Mouse (Mus musculus) ES-E14 (cell line): ENCODE measurements at regions not wholly inside any gene's neighbourhood (a gene's known extent, or its start where the extent isn't known, plus 50 kb on each side); places are given as distances from the start of the nearest gene placed in this dataset.

ENCODE experiments used
- DNase-seq: peaks from one replicate; pipeline ENCODE4 v3.0.0-alpha.2; 2013; ENCODE audit warnings: low read depth, low spot score
- H3K27ac ChIP-seq: 2 replicates; pipeline ENCODE4 v1.5.1; 2012; ENCODE audit warnings: low read depth, mild to moderate bottlenecking, low read length, moderate library complexity, mixed read lengths; ENCODE audit not compliant: poor library complexity, insufficient read depth, severe bottlenecking
- H3K36me3 ChIP-seq: 2 replicates; pipeline ENCODE4 v1.6.1; 2012; ENCODE audit warnings: mild to moderate bottlenecking, low read length, moderate library complexity, mixed read lengths; ENCODE audit not compliant: control insufficient read depth, poor library complexity, insufficient read depth, severe bottlenecking
- H3K4me1 ChIP-seq, 2 experiments: fragments of 150-350 bp in 1 of 2; sonication (generic) in 1 of 2; 2 replicates each; pipeline ENCODE4 v1.6.1; 2012; ENCODE audit warnings: low read length in 2 of 2, mild to moderate bottlenecking in 1 of 2, mixed read lengths in 1 of 2; ENCODE audit not compliant: control insufficient read depth in 2 of 2, insufficient read depth in 2 of 2, poor library complexity in 1 of 2
- H3K4me3 ChIP-seq, 2 experiments: fragments of 150-350 bp in 1 of 2; sonication (generic) in 1 of 2; 2 replicates each; pipeline ENCODE4 v1.5.1; 2012; ENCODE audit warnings: low read length in 2 of 2, low read depth in 1 of 2, mild to moderate bottlenecking in 1 of 2, mixed read lengths in 1 of 2; ENCODE audit not compliant: insufficient read depth in 1 of 2, poor library complexity in 1 of 2, severe bottlenecking in 1 of 2
- H3K9ac ChIP-seq: 2 replicates; pipeline ENCODE4 v1.6.1; 2012; ENCODE audit warnings: low read depth, mild to moderate bottlenecking, low read length, mixed read lengths; ENCODE audit not compliant: poor library complexity, insufficient read depth, severe bottlenecking
- H3K9me3 ChIP-seq: fragments of 150-350 bp; sonication (generic); 2 replicates; pipeline ENCODE4 v1.6.1; 2012; ENCODE audit warnings: low read depth, mild to moderate bottlenecking, low read length; ENCODE audit not compliant: control insufficient read depth, insufficient read depth
- CHD2 ChIP-seq: IDR thresholded peaks from 2 replicates; pipeline ENCODE4 v1.6.1; 2014; ENCODE audit warnings: mild to moderate bottlenecking, low read depth, low read length, inconsistent platforms
- HCFC1 ChIP-seq: IDR thresholded peaks from 2 replicates; pipeline ENCODE4 v1.6.1; 2012; ENCODE audit warnings: low read length, inconsistent platforms, borderline replicate concordance; ENCODE audit not compliant: insufficient read depth
- MAFK ChIP-seq: IDR thresholded peaks from 2 replicates; pipeline ENCODE4 v1.6.1; 2014; ENCODE audit warnings: mild to moderate bottlenecking, low read depth, low read length, inconsistent platforms; ENCODE audit not compliant: insufficient read depth
- ZC3H11A ChIP-seq: IDR thresholded peaks from 2 replicates; pipeline ENCODE4 v1.6.1; 2012; ENCODE audit warnings: low read depth, mild to moderate bottlenecking, inconsistent platforms, low read length, borderline replicate concordance
- ZNF384 ChIP-seq: IDR thresholded peaks from 2 replicates; pipeline ENCODE4 v1.6.1; 2012; ENCODE audit warnings: low read depth, low read length, inconsistent platforms
- in situ Hi-C, 2 experiments: fragments of 600-800 bp; cut with MboI; formaldehyde crosslinking; loops; one replicate each; pipeline ENCODE4 v1.15.1; 2025; ENCODE audit warnings: low sequenced_read_pairs in 2 of 2, inconsistent platforms in 1 of 2; ENCODE audit not compliant: unreplicated experiment in 2 of 2

DNA sequence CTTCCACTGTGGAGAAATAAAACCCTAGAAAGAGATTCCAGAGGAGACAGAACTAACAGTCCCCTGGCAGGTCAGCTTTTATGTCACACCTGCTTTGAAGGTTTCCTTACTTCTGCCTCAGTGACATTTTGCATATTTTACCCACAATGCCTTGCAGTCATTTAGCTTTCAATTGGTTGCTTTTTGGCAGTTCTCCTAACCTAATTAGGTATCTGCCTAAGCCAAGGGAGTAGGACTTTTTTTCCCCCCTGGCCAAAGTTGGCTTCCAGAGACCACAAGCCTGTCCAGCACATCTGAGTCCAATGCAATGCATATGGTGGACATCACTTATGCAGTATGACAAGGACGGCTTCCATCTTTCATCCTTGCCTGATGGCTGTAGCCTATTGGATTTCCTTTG lies 103.2 kb upstream of the Ypel5 start:
- no peak for TF ChIP-seq HCFC1
- TF ChIP-seq ZNF384 = no peak
- TF ChIP-seq CHD2 = no peak
- TF ChIP-seq MAFK = no peak
- TF ChIP-seq ZC3H11A = no peak
- Histone ChIP-seq H3K9ac (no peak overlapping the region), H3K9me3 (no peaks in the 10 kb centered on the region), H3K4me1 (no peaks in the 10 kb centered on the region), H3K27ac (no peak overlapping the region), H3K4me3 (no peak overlapping the region), H3K36me3 (no peaks in the 10 kb centered on the region)
- no peak for DNase-seq
- in situ Hi-C loops = no loop called here

- in situ Hi-C loops = no loop called here
- TF ChIP-seq HCFC1 (no peak), ZNF384 (no peak), ZC3H11A (no peak), MAFK (no peak), CHD2 (no peak)
- Histone ChIP-seq H3K9me3 (no peaks in the 10 kb centered on the region), H3K27ac (no peak overlapping the region), H3K36me3 (no peaks in the 10 kb centered on the region), H3K4me1 (no peaks in the 10 kb centered on the region), H3K9ac (no peak overlapping the region), H3K4me3 (no peak overlapping the region)
- no peak for DNase-seq
Observed at GRCm38 (mm10) chr17:72731691-72732090, 104.6 kb upstream of the Ypel5 start.

DNA sequence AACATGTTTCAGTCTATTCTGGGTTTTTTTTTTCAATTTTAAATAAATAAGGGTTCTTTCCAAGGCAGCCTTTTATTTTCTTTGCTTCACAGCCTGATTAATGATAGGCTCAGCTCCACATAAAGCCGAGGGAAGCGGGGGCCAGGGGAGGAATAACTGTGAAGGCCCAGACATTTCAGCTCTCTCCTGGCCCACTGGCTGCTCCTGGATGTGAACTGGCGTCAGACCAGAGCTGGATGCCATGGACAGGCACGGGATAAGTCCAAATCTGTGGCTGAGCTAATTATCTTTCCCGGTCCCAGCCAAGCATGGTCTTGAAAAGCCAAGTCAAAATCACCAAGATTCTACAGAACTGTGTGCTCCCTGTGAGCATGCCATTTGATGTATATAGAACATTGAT lies 105.1 kb upstream of the Ypel5 start:
- Histone ChIP-seq H3K4me3 (no peak overlapping the region), H3K27ac (no peak overlapping the region), H3K9me3 (no peaks in the 10 kb centered on the region), H3K9ac (no peak overlapping the region), H3K4me1 (no peaks in the 10 kb centered on the region), H3K36me3 (no peaks in the 10 kb centered on the region)
- in situ Hi-C loops = no loop called here
- TF ChIP-seq ZC3H11A (no peak), ZNF384 (no peak), CHD2 (no peak), HCFC1 (no peak), MAFK (no peak)
- no peak for DNase-seq

DNA sequence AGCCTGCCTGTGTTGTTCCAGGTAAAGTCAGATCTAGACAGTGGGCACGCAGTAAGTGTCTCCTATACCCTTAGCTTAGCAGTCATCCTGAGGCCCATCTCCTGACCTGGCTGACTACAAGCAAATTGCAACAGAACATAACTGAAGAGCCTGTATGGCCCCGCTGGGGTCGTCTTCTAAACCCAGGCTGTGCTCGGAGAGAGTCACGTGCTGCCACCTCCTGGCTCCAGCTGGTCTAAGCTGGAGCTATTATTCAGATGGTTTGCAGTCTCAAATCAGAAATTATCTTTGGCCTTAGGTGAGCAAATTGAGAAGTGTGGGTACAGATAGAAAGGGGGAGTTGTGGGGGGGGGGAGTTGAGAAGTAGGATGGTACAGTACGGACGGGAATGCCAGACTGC lies 115.5 kb upstream of the Ypel5 start:
- no peak for DNase-seq
- Histone ChIP-seq H3K36me3 (no peaks in the 10 kb centered on the region), H3K9me3 (no peaks in the 10 kb centered on the region), H3K4me1 (no peaks in the 10 kb centered on the region), H3K4me3 (no peak overlapping the region), H3K27ac (no peak overlapping the region), H3K9ac (no peak overlapping the region)
- in situ Hi-C loops = no loop called here
- TF ChIP-seq HCFC1 = no peak
- no peak for TF ChIP-seq ZNF384
- TF ChIP-seq CHD2 = no peak
- TF ChIP-seq ZC3H11A = no peak
- no peak for TF ChIP-seq MAFK

- no peaks in the 10 kb centered on the region for H3K9me3 ChIP-seq
- in situ Hi-C loops = no loop called here
- H3K36me3 ChIP-seq = no peaks in the 10 kb centered on the region
- no peak for TF ChIP-seq HCFC1
- H3K27ac ChIP-seq = no peak overlapping the region
- H3K9ac ChIP-seq = no peak overlapping the region
- DNase-seq = no peak
- H3K4me1 ChIP-seq = no peaks in the 10 kb centered on the region
- no peak overlapping the region for H3K4me3 ChIP-seq
Observed at GRCm38 (mm10) chr17:72719618-72720017, 115.2 kb upstream of the Alk start.
